Mouse (Mus musculus) frontal cortex, adult (tissue): ENCODE data around the gene St5.

Experiments
- ATAC-seq: cut with Nextera tagmentation; 2 replicates; pipeline ENCODE4 v1.9.2; 2017; ENCODE audit warnings: mild to moderate bottlenecking, moderate library complexity, mixed read lengths; ENCODE audit not compliant: low TSS enrichment

The St5 gene

DNA sequence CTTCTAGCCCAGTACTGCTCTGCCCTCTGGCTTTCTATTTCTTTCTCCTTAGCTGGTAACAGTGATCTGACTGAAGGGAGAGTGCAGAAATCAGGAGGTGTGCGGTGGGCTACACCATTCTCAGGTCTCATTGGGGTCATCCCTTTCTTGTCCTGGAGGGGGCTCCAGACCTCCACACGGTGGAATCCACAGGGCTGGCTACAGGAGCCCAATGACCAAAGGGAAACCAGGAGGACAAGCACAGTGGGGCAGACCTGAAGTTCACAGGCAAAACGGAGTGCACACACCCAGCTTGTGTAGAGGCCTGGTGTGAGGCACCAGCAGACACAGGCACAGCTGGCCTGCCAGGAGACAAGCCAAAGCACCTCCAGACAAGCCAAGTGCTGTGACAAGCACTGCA, 175.0 kb downstream of the St5 start:
- no peak for ATAC-seq

- no peak for ATAC-seq
Measured at GRCm38 (mm10) chr7:109527536-109527935, 175.9 kb downstream of the St5 start.

- ATAC-seq = no peak
Measured at GRCm38 (mm10) chr7:109525740-109526663, 177.4 kb downstream of the St5 start.

DNA sequence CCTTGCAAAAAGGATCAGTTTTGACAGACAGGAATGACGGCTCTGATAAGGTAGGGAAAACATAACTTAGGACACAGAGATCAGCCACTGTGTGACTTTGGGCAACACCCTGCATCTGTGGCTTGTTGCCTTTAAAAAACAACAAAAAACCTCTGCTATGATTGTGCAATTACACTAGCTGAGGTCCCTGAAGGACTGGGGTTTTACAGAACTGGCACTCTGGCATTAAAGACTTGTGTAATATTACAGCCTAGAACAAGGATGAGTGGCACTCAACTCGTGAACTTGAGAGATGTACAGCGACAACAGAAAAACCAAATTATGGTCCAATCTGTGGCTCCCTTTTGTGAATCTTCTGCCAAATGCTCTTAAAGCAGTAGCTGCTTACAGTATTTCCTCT, 178.6 kb downstream of the St5 start:
- ATAC-seq = no peak

GRCm38 (mm10) chr7:109524442-109524744, 179.0 kb downstream of the St5 start:
- ATAC-seq = no peak

DNA sequence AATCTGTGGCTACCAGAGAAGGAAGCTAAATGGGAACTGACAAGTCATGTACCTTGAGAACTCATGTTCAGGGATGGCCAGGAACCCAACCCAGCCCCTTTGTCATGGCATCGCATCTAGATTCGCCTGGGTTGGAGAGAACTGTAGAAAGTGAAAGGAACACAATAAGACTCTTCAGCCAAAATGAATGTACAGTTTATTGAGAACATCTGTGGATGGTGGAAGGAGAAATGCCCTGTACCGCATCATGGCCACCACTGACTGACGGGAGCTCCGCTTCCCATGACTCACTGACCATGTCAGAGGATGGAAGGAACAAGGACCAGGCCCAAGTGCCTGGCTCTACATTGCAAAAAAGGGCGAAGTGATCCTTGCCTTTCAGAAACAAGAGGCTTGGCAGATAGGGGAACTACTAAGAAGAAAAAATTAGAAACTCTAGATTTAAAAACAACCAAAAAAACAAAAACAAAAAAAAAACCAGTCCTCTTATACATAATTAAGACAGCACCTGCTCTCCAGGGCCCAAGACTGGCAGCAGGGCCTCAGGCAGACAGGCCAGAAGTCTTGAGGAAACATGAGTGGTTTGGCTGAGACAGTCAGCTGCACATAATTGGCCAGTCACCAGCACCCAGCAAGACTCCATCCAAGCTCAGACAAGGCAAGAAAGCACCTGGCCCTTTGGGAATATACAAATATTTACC, 179.5 kb downstream of the St5 start:
- ATAC-seq = no peak

DNA sequence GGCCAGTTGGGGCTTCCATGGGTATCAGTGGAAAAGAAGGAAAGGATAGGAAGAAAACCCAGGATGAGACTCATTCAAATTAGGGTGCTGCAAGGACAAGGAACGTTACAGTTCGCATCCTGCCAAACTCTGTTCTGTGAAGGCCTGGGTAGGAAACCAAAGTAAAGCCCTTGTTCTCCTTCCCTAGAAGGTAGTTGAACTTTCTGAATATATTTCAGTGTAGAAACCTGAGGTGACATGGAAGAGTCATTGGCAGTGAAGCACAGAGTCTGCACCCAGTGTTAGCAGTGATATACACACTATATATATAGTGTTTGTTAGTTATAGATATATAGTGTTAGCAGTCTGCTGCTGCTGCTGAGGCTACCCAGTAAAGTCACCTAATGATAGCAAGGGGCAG, 180.1 kb downstream of the St5 start:
- ATAC-seq = no peak

GRCm38 (mm10) chr7:109522084-109522483, 181.3 kb downstream of the St5 start:
- no peak for ATAC-seq

DNA sequence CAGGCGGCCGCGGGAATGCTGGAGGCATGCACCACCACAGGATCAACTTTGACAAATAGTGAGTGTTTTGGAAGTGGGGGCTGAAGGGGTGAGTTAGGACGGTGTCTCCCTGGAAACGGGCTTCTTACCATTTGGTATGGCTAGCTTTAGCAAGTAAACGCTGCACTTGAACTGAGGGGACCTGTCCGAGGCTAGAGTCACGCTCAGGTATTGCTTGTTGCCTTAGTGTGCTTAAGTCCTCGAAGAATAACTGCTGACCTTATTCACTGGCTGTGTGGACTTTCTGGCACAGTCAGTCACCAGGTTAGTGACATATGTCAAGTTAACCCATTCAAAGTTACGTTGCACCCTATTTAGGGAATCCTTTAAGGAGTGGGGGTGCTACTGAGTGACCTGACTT, 183.5 kb downstream of the St5 start:
- no peak for ATAC-seq

- ATAC-seq = peak; percentile 96
Measured at GRCm38 (mm10) chr7:109518838-109519696, 184.3 kb downstream of the St5 start, which contains the start of gene Rpl27a. Rpl27a (plus strand) TSS chr7:109519147.

GRCm38 (mm10) chr7:109518036-109518681, 185.2 kb downstream of the St5 start:
- ATAC-seq = no peak

DNA sequence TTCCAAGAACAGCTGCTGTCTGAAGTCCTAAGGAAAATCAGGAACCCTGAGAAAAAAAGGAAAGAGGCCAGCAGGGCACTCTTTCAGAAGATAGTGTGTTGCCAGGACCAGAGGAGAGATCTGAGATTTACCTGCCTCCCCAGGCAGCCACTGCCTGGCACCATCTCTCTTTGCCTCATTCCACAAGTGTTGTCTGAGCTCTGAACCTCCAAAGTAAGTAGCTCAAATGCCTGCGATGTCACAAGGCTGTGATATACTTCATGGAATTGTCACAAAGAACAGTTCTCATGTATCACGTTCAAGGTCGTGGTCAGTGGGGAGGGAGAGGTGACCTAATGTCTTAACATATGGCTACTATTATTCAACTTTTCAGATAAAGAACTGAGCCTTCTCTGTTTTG, 186.9 kb downstream of the St5 start:
- no peak for ATAC-seq

DNA sequence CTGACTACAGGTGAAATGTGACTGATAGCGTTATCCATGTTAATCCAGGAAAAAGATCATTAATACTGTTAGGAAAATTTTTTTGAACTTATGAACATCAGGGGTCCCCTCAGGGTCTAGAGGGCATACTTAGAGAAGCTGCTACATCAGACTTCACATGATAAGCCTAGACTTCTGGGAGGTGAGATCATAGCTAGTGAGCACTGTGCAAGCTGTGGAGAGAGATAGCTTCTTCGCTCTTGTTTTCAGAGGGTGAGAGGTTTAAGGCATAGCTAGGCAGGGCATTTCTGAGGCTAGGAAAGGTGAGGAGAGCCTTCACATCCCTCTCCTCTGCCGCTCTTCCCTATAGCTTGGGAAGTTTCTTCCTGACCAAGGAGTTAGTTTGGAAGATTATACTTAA, 191.6 kb downstream of the St5 start:
- ATAC-seq = no peak

DNA sequence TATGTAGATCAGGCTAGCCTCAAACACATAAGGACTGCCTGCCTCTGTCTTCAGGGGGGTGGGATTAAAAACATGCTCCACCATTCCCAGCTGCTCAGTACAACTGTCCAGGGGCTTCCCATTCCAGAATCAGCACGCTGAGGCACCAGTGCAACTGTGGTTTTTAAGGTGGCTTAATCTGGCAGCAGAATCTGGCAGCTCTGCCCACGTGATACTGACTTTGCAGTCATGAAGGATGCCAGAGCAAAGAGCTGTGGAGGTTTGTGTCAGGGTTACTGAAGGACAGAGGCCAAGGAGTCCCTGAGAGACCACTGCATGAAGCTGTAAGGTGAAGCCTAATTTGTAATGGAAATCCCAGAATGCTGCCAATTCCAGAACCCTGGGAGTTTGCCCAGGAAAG, 192.6 kb downstream of the St5 start:
- ATAC-seq = no peak

DNA sequence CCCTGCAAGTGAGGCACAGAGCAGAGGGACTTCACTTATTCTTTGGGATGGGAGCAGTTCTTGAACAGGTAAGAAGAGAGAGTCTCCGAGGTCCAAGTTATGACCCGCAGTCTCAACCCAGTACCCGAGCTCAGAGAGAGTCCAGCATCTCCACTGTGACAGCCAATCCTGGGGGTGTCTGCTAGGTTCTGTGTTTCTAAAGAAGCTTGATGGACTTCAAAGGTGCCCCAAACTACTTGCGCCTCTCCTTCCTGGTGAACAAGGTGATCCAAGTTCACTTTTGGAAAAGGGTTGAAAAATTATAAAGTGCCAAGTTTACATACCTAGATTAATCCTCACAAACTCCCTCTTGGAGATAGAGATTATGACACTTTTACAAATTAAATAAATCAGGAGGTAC, 195.4 kb downstream of the St5 start, which contains the start of gene Trim66:
TSS of gene Trim66 (minus strand) at position 101 of the 400 bp plus-strand sequence.
- no peak for ATAC-seq

- no peak for ATAC-seq
Measured at GRCm38 (mm10) chr7:109507572-109507971, 195.8 kb downstream of the St5 start.

- no peak for ATAC-seq
Measured at GRCm38 (mm10) chr7:109507119-109507518, 196.3 kb downstream of the St5 start.

GRCm38 (mm10) chr7:109497507-109497906, 205.9 kb downstream of the St5 start:
- no peak for ATAC-seq

DNA sequence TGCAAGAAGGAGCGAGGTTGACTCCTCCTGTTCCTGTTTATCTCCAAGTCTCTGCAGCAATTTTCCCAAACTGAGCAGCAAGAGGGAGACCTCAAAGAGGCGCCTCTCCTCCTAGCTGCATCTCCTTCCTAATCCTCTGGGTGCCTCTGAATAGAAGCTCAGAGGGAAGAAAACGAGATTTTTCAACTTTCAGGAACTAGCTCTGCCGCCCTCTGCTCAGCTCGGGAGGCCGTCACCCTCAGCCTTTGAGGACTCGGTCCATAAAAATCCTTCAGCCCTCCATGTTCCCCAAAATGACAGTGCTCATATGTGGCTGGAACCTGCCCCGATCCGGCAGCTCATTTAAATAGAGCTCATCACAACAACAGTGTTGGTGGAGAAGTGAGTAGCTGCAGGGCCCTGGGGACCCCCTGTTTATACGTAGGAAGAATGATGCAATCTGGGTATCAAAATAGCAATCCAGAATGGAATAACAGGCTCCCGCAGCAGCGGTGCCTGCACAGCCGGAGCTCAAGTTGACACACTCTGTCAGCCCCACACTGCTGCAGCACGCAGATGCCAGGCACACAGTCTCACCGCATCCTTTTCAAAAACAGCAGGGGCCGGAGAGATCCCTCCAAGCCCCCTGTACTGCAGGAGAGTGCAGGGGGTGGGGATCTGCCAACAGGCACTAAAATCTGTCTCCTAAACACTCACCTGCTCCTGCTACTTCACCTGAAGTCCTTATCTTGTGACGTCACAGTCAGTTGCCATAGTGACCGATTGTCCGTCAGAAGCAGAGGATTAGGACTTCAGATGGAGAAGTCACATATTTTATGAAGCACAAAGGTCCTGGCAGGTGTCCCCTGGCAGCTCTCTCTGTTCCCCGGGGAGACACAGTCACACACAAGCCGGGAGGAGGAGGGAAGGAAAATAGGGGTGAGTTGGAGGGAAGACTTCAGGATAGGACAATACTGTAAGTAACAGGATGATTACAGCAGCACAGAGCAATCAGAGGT, 209.8 kb downstream of the St5 start:
- ATAC-seq = peak; percentile 74

DNA sequence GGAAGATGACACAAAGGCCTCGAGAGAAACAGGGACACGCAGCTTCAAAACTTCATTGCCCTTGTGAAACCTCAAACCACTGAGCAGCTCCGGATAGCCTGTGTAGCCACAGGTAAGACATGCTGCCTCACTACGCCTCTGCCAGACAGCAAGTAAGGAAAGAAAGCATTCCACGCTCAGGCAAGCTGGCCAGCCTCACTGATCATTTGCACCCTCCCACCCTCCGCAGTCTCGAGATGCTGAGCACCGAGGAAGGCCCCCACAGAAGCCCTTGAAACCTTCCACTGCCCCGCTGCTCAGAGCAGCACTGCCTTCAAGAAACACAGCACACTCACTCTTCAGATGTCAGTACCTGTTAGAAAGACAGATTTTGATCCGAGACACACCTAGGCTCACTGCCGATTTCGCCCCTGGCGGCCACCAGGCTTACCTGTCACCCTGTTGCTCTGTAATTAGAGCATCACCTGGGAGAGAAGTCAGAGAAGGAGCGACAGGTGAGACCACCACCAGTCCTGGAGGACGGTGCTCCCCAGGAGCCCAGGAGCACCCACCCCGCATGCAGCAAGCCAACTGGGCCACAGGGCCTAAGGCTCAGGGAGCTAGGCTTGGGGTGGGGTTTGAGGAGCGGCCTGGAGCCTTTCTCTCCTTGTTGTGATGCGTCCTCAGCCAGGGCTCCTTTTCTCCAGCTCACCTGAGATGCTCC, 210.6 kb downstream of the St5 start:
- peak; percentile 76 for ATAC-seq
